Mouse (Mus musculus): ENCODE results near the gene Rlbp1.
A peak's percentile ranks its signal among the peaks of the same experiment; 100 is the strongest.

DNA sequence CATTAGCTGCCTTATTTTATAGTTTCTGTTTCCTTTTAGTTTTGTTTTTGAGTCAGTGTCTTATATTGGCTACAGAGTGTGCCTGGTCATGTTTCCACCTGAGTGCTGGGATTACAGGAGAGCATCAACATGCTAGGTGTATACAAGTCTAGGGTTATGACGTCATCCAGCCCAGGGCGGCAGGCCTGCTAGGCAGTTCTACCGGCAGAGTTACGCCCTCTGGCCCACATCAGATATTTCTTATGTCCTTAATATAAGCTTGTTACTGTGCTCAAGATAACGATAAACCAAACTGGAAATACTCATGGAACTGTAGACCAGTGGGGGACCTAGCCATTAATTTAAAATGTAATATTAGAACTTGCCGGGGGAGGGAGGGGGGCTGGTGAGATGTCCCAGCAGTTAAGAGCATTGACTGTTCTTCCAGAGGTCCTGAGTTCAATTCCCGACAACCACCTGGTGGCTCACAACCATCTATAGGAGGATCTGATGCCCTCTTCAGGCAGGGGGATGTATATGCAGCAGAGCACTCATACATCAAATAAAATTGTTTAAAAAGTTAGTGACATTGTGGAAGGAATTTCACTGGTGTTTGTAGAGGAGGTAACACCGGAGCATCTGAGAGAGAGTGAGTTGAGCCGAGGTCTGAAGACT, 6.1 kb upstream of the Rlbp1 start:
- TF ChIP-seq CTCF (conservative IDR thresholded peaks at IDR 0.05; ENCODE audit: low read length) (peak; percentile 63), POU5F1 (IDR thresholded peaks at IDR 0.05; ENCODE audit: borderline replicate concordance, low read length) (no peak)
